Mouse (Mus musculus) adrenal gland, postnatal 4 days (tissue): ENCODE measurements around the gene Adrb1. TPM values are rescaled to one million over a fixed set of nuclear protein-coding genes. Genes with fewer than 3 reads are reported as not detected.

Experiments
- DNase-seq, 2 experiments: peaks; one replicate each; pipeline ENCODE4 v3.0.0; 2021 to 2022; ENCODE audit warnings: low spot score in 2 of 2, mixed read lengths in 2 of 2
- total RNA-seq, 2 experiments: library from RNA; stranded (reverse); gene quantifications; 2 replicates each; pipeline ENCODE4 v1.2.3; 2021

Adrb1 gene
- total RNA-seq, 2 experiments from 2014 or later: 2.8 to 2.9 TPM

DNA sequence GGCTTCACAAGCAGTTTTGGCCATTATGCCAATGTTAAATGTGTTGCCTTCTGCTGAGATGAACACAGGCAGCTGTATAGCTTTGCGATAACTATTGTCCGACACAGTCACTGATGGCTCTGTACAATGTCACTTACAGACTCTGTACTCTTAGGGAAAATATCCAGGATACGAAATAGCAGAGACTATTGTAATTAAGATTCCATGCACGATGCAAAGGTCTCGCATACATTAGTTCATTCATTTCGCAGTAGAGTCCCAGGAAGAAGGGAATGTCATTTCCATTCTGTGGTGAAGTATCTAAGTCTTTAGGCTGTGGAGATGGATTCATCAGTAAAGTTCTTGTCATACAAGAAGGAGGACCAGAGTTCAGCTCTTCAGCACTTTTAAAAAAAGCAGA, 20.0 kb upstream of the Adrb1 start:
- DNase-seq: no peak

DNA sequence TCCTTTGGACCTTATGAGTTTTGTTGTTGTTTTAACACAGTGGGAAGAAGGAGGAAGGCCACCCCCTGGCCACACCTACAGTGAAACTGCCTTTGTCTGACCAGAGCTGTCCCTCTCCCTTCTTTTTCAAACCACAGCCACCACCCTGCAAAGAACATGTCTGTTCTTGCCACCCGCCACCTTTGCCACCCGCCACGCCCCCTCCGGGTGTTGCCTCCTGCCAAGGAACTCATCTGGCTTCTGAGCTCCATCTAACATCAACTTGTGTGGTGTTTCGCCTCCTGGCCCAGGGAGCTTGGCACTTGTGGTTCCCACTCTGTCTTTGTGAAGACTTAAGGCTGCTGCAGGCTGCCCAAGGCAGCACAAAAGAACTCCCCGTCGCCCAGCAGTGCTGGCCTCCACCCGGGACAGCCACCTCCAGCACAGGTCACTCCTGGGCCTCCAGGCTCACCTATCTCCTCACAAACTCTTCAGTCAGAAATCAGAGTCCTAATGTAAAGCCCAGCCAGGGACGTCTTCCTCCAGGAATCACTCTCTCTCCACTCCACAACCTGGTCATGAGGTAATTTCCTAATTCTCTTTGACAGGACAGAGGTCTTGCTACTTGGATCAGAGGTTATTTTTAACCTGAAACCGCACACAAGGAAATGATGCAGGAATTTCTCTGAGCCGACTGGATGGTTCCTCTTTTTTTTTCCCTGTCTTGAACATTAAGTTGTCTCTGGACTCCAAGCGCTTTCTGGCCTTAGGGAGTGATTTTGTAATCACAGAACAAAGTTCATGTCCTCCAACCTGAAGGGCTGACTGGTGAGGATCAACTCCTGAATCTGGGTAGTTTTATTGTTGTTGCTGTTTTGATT, 18.5 kb upstream of the Adrb1 start:
- no peak for DNase-seq

DNA sequence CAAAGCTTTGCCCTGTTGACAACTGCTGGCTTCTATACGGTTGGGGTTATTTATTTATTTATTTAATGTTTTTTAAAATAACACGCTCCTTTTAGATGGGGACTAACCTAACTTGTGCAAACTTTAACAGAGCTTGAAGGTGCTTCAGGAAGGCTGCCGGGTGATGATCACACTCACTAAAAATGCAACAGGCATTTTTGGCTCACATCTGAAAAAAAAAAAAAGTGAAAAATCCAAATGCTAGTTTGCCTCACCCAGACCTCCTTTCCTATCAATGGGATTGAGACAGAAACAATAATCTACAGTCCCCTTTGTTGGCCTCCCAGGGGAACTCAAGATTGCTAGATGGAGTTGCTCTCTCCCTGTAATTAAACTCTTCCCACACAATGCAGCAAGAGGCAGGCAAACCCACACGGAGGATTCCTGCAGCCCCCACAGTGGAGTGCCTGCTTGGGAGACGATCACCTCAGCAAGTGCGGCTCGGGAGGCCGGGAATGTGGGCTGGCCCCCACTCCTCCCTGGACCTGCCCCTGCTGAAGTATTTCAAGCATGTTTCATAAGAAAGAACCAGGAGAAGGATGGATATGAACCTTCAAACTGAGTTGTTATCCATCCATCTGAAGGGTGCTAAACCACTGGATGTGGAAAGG, 16.8 kb upstream of the Adrb1 start:
- no peak for DNase-seq

DNA sequence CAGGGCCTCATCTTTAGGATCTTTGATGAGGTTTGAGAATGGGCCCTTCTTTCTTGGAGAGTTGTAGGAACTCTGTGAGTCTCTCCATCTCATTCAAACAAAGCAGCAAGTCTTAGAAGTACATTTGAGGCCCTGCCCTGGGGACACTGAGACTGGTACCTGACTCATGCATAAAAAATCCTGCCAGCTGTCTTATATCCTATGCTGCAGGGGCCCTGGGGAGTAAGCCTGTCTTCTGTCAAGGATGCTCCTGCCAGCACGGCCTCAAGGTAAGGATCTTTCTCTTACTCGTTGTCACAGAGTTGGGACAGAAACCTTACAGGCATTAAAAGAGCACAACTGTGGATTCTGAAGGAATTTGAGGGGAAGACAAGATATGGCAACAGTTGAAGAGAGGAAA, 13.2 kb upstream of the Adrb1 start:
- DNase-seq: no peak

DNA sequence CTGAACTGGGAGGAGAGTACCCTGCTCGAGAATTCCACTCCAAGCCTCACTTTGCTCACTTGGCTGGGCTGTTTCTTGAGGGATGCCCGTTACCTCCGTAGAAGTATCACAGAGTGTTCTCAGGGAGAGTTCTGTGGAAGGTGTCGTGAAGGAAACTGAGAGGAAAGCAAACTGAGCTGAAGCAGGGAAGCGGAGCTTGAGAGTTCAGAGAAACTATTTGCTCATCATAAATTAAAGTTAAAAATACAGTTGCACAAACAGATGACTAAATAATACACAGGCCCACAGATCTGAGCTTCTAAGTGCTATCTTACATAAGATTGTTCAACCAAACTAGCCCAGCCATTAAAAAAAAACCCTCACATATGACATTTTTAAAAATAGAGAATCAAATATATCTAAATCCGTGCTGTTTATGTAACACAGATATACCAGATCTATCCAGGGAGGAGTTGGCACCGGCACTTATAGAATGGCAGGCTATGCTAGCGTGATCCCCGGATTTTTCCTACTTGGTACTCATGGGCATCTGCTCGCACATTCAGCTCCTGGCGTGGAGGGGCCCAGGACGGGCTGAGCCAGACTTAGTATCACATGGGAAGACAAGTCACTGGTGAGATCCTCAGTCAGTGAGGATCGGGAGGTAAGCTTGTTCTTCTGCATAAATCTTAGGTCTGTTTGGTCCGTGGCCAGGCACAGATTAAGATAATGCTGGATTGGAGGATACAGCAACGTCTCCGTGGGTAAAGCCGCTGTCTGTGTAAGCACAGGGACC, 11.7 kb upstream of the Adrb1 start:
- DNase-seq: no peak

DNA sequence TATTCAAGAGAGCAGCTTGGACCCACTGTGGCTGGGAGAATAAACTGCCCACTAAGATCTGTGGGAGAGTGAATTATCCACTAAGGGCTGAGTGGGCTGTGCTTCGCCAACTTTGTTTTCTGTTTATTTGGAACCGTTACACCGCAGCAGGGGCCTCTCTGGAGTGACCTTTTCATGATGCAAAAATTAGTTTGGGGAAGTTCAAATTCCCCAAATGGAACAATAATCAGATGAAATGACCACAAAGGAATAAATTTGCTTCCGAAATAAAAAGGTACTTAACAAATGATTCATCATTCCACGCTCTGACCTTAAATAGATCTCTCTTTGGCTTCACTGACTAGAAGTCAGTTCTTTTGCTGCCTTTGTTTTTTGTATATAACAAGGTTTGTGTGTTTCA, 8.4 kb upstream of the Adrb1 start:
- DNase-seq: no peak

DNA sequence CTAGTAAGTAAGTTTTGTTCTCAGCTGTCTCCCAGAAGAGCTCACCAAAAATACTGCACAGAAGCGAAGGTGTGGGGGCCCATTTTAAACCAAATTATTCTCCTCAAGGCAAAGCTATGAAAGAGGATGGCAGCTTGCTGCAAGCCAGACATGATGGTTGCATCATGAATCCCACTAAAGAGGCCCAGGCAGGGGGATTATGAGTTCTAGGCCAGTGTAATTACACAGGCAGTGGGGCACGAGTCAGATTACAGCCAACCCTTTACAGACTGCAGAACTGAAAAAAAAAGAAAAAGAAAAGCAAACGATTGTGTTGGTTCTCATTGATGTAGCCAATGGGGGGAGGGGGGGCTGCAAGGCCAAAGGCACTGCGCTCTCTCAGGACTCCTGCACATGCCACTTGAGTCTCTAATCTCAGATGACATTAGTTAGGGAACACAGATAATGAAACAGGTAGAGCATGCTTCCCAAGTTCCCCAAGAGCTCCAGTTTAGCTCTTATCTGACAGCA, 7.3 kb upstream of the Adrb1 start:
- DNase-seq: no peak

DNA sequence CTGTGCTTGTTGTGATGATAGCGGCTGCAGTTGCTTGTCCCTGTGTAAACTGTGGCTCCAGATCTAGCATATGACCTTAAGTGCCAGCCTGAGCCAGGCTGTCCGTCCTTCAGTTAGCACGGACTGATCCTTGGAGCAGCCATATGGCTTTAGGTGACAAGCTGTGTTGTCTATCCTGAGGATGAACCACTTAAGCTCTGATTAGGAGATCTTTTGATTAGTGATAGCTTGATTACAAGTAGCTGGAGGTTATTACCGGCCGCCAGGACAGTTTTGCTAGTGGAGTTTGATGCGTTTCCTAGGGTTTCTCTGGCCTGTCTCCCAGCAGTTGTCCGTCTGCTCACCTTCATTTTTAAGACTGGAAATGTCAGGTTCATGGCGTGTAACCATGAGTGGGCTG, 4.0 kb upstream of the Adrb1 start:
- no peak for DNase-seq

DNA sequence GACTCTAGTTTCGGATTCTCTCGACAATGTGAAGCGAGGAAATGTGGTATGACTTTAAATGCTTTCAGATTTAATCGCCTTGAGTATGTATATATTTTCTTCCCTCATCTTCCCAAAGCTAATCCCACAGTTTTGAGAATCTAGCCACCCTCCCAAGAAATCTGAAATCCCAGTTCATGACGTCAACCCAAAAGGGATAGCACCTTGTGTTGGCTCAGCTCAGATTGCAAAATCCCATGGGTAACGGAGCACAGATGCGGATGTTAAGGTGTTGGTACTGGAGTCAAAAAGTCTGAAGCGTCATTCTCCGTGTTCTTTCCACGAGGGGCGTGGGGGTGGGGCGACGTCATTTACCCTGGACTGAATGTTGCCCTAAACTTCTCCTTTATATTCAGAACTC, 1.1 kb upstream of the Adrb1 start:
- DNase-seq: no peak

DNA sequence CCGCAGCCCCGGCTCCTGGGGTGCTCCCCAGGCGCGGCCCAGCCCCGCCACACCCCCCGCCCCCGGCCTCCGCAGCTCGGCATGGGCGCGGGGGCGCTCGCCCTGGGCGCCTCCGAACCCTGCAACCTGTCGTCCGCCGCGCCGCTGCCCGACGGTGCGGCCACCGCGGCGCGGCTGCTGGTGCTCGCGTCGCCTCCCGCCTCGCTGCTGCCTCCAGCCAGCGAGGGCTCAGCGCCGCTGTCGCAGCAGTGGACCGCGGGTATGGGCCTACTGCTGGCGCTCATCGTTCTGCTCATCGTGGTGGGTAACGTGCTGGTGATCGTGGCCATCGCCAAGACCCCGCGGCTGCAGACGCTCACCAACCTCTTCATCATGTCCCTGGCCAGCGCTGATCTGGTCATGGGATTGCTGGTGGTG, 300 bp downstream of the Adrb1 start:
- DNase-seq: no peak

DNA sequence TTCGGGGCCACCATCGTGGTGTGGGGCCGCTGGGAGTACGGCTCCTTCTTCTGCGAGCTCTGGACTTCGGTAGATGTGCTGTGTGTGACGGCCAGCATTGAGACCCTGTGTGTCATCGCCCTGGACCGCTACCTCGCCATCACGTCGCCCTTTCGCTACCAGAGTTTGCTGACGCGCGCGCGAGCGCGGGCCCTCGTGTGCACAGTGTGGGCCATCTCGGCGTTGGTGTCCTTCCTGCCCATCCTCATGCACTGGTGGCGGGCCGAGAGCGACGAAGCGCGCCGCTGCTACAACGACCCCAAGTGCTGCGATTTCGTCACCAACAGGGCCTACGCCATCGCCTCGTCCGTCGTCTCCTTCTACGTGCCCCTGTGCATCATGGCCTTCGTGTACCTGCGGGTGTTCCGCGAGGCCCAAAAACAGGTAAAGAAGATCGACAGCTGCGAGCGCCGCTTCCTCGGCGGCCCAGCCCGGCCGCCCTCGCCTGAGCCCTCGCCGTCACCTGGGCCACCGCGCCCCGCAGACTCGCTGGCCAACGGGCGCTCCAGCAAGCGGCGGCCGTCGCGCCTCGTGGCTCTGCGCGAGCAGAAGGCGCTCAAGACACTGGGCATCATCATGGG, 822 bp downstream of the Adrb1 start:
- no peak for DNase-seq

DNA sequence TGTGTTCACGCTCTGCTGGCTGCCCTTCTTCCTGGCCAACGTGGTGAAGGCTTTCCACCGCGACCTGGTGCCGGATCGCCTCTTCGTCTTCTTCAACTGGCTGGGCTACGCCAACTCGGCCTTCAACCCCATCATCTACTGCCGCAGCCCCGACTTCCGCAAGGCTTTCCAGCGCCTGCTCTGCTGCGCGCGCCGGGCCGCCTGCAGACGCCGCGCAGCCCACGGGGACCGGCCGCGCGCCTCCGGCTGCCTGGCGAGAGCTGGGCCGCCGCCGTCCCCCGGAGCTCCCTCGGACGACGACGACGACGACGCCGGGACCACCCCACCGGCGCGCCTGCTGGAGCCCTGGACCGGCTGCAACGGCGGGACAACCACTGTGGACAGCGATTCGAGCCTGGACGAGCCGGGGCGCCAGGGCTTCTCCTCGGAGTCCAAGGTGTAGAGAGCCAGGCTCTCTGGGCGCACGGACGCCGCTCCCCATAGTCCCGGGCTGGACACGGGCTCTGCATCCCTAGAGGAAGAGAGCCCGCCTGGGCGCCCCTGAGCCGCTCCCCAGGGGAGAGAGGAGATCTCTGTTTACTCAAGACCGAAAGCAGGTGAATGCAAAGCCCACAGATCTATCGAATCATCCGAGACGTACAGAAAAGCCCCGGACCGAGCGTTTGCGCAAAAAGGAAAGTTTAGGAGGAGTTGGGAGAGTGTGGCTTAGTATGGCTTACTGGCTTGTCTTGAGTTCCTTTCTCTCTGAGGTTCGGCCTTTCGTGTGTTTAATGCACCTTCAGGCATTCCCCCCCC, 1.5 kb downstream of the Adrb1 start:
- DNase-seq: peak in 1 of 2 experiments; percentile 11

DNA sequence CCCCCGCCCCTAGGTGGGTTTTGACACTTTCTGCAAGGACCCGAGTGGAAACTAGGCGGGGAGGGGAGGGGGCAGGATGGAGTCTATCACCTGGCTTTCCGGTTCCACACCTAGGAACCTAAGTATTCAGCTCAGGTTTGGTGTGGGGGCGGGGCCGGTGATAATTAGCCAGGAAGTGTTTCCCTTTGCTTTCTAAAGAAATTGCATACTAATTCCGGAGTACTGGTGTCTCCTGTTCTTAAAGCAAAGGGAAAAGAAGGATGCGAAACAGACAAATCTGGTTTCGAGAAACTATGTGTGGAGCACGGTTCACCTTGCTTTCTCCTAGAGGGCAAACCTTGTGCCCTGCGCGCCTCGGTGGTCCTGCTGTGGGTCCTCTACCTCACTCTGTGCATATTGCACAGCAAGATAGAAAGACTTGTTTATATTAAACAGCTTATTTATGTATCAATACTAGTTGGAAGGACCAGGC, 2.2 kb downstream of the Adrb1 start:
- no peak for DNase-seq

DNA sequence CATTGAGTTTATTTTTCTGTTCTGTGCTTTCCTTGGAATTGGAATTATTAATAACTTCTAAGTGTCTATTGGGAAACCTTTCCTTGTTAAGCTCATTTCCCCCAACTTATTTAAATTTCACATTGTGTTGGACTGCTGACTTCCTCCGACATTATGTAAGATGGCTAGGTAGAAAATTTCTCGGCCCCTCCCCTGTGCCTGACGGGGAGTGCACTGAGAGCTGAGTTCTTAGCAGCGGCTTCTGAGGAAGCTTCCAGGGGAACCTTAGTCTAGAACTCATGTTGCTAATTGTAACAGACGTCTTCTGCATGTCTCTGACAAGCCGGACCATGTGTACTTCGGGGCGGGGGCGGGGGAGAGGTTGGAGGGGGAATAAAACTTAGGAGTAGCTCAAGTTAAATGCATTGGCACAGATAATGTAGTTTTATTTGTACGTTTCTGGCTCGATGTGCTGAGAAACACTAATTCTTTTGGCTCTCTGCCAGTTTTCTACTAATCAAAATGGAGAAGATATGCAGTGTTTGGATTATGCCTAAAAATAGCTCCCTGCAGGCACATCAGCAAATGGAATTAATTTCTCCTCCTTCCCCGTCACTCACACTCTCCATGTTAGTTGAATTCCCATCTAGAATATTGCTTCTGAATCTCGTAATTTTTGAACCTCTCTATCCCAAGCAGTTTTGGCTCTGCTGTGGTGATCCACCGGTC, 5.3 kb downstream of the Adrb1 start:
- DNase-seq: no peak

DNA sequence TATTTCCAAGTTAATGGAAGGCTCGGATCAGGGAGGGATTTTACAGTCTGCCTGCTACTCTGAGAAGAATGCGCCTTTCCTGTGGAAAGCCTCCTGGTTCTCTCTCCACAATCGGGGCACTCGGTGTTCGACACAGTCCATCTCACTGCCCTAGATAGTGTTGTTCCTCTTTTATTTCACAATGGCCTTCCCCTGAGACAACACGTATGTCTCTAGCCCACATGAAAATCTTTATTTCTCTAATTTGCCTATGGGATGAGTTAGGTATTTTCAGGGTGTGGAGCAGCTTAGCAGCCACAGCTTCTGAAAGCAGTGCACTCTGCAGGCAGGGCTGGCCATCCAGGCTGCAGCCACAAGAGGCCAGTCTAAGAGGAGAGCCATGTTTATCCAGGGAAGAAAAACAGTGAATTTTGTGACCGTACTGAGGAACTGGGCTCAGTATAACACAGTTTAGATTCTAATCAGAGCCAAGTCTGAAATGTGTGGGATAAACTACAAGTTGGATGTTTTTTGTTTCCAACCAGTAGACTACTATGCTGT, 12.1 kb downstream of the Adrb1 start:
- DNase-seq: no peak

DNA sequence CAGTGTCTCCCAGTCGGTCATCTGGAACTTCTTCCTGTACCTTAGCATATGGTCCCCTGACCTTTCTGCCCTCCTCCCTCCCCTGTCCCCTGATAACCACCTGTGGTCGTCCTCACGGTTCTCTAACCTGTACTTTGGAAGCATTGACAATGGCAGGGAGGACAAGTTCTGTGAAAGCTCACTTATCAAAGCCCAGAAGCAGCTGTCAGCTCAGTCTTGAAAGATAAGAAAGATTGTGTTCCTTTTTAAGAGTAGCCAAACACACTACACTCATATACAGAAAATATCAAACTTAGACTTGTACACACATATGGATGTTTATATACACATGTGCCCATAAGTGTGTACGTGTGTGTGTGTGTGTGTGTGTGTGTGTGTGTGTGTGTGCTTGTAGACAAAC, 13.7 kb downstream of the Adrb1 start:
- no peak for DNase-seq

DNA sequence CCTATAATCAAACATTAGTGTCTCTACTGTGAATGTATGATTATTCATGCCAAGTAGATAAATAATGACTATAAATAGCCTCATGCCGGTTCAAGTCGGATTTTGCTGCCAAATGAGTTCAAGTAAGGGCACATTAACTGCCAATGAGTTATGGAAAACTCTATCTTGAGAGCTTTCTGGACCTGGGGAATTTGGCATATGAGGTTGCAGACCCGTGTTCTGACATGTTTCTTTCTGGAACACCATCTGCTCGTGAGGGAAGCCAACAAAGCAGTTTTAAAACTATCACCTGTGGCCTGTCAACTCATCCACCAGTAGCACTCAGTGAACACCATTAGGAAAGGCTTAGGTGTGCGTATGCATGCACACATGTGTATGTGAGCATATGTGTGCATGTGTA, 14.3 kb downstream of the Adrb1 start:
- no peak for DNase-seq

DNA sequence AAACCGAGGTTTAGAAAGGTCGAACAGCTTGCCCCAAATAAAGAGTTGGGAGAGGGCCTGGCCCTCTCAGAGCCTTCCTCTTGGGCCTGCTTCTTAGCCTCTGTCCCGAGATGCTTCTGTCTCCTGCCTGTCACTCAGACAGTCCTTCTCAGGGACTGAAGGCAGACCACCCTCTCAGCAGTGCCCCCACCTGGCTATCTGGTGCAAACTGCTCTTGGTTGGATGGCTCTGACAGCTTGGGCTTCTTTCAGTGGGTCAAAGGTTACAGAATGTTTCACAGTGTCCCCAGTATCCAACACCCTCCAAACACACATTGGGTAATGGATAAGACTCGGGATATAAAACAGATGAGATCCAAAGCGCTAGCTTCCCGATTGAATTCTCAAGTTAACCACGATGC, 23.1 kb downstream of the Adrb1 start:
- DNase-seq: no peak

DNA sequence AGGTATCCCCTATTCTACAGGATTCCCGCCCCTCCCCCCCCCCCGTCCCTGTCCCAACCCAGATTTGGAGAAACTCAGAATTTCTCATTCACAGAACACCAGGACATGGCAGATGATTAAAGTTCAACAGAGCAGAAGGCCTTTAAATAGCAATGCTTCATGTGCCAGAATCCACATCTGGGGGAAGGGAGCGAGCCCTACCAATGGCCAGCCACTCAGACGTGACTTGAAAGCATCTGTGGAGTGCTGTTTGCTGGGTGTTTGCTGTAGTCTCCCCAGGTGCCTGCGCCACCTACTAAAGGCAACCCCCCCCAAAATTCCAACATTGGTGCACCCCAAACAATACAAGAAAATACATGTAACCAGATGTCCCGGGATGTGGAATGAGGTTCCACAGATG, 23.5 kb downstream of the Adrb1 start:
- DNase-seq: no peak

DNA sequence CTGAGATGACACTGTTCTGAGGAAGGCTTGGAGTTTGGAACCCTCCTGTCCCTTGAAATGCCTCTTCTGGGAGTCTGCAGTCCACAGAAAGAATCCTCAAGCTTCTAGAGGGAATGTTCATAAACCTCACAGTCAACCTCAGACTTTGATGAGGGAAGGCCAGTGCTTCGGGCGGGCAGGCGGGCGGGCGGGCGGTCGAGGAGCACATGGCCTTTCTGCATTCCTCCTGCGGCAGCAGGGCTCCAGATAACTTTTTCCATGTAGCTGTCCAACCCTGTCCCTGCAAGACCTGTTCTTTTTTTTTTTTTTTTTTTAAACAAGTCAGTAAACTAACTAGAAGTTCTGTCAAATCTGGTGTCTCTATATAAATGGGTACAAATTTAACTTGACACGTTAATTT, 24.6 kb downstream of the Adrb1 start:
- no peak for DNase-seq
